Mouse (Mus musculus): ENCODE data around the gene Hnf1b. TPM values are rescaled to one million over a fixed set of nuclear protein-coding genes. Genes with fewer than 3 reads are reported as not detected.

Hnf1b gene
- polyA plus RNA-seq, 1 experiment from 2014 or later = not detected

DNA sequence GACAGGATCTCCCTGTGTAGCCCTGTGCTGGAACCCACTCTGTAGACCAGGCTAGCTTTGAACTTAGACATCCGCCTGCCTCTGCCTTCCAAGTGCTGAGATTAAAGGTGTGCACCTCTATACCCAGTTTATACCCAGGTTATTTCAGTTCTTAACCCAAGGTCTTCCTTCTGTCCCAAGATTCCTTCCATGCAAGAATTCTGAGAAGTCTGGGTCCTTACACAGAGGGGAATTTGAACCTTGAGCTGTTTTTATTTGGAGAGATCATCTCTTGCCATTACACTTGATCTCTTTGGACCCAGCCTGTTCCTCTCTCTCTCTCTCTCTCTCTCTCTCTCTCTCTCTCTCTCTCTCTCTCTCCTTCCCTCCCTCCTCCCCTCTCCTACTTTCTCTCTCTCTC is 7.4 kb downstream of the Hnf1b start:
- H3K4me2 ChIP-seq = no peak overlapping the region
- H3K4me3 ChIP-seq = no peak overlapping the region
- ATAC-seq = no peak
- H3K27ac ChIP-seq = no peak overlapping the region
- H3K9ac ChIP-seq = no peak overlapping the region
- peaks cover 75% of the 10 kb centered on the region for H3K27me3 ChIP-seq
- no peaks in the 10 kb centered on the region for H3K36me3 ChIP-seq (ENCODE audit: poor library complexity, severe bottlenecking)
- H3K9me3 ChIP-seq (replicated peaks) = no peaks in the 10 kb centered on the region
- WGBS = 83% methylated on average over 1 of the region's 1 CpGs
- no peaks in the 10 kb centered on the region for H3K4me1 ChIP-seq

DNA sequence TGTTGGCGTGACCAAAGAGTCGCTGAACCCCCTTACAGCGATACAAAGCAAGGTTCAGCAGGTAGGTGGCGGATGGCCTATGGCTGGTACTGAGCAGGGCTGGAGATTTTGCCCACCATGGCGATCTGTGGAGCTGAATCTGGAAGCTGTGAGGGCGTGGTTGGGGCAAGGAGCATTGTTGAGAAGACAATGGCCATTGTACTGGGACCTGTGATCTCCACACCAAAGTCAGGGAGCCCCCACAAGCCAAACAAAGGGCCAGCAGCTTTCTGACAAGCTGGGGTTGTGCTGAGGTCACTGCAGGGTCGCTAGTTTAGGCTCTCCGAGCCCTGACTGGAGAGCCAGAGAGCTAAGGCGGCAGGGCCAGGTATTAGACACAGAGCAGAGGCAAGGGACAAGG is 15.4 kb downstream of the Hnf1b start:
- 13% methylated on average over 9 of the region's 9 CpGs for WGBS
- Histone ChIP-seq H3K36me3 (ENCODE audit: poor library complexity, severe bottlenecking) (no peaks in the 10 kb centered on the region), H3K9ac (no peak overlapping the region), H3K4me2 (no peak overlapping the region), H3K9me3 (replicated peaks) (no peaks in the 10 kb centered on the region), H3K4me3 (no peak overlapping the region), H3K4me1 (peaks cover 7% of the 10 kb centered on the region; the same call in 1 of the 2 replicates), H3K27me3 (peaks cover 4% of the 10 kb centered on the region; the same call in 1 of the 2 replicates), H3K27ac (no peak overlapping the region)
- no peak for ATAC-seq

DNA sequence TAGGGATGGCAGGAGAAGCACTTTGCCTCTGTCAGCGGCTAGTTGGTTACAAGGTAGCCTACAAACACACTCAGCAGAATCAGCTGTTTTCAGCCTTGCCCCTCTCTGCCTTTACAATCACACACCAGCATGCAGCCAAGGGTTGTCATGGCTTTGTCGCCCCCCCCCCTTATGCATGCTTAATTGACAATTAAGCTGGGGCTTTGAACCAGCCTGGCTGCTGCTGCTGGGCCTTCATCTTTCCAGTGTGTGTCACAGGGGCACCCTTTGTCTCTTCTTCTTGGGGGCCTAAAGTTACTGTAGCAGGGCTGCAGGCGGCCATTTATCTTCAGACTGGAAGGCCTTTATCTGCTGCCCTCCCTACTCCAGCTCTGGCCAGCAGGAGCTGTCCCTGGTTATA is 17.7 kb downstream of the Hnf1b start:
- no peak overlapping the region for H3K4me2 ChIP-seq
- 0 out of 2 replicates have a peak, but pooled peaks cover 2% of the 10 kb centered on the region for H3K27me3 ChIP-seq
- no peaks in the 10 kb centered on the region for H3K36me3 ChIP-seq (ENCODE audit: poor library complexity, severe bottlenecking)
- WGBS = 19% methylated on average over 3 of the region's 3 CpGs
- no peak overlapping the region for H3K27ac ChIP-seq
- ATAC-seq = no peak
- H3K9ac ChIP-seq = no peak overlapping the region
- peaks cover 7% of the 10 kb centered on the region; the same call in 1 of the 2 replicates for H3K4me1 ChIP-seq
- no peak overlapping the region for H3K4me3 ChIP-seq
- H3K9me3 ChIP-seq (replicated peaks) = no peaks in the 10 kb centered on the region

DNA sequence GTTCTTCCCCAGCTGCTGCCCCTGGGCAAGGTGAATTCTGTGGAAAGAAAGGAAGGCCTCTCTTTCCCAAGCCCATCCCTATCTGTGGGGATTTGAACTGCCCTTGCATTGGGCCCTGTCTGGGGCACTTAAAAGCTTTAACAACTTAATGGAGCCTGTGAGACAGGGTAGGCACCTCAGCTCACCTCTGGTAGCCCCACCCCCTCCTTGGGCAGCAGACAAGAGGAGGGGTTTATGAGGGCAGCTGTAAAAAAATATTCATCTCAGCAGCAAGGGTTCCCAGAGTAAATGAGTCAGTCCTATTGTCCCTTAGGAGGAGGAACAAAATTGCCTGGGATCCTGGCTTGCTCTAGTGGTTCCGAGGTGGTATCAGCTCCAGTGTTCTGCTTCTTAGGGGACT is 19.3 kb downstream of the Hnf1b start:
- Histone ChIP-seq H3K9me3 (replicated peaks) (no peaks in the 10 kb centered on the region), H3K4me2 (no peak overlapping the region), H3K4me3 (no peak overlapping the region), H3K36me3 (ENCODE audit: poor library complexity, severe bottlenecking) (no peaks in the 10 kb centered on the region), H3K27ac (no peak overlapping the region), H3K27me3 (0 out of 2 replicates have a peak, but pooled peaks cover 2% of the 10 kb centered on the region), H3K9ac (no peak overlapping the region), H3K4me1 (peaks cover 7% of the 10 kb centered on the region; the same call in 1 of the 2 replicates)
- no peak for ATAC-seq
- WGBS = 6% methylated on average over 1 of the region's 1 CpGs

DNA sequence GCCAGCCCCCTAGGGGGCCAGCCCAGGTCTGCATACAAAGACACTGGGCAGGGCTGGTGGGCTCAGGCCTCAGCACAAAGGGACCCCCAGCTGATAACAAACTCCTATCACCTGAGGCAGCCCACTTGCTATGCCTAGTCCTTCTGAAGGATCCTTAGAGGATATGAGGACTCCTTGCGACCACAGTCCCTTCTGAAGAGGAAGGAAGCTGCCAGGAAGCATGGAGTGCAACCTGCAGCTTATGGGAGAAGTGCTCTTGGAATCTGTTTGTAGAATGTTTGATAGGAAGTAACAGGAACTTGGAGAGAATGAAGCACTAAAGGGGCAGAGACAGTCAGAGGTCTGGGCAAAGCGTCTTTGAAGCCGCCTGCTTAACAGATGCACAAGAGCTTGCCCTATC is 19.8 kb downstream of the Hnf1b start:
- no peak for ATAC-seq
- no peak overlapping the region for H3K4me2 ChIP-seq
- no peaks in the 10 kb centered on the region for H3K9me3 ChIP-seq (replicated peaks)
- no peak overlapping the region for H3K9ac ChIP-seq
- H3K27ac ChIP-seq = no peak overlapping the region
- peaks cover 7% of the 10 kb centered on the region; the same call in 1 of the 2 replicates for H3K4me1 ChIP-seq
- WGBS = 38% methylated on average over 3 of the region's 3 CpGs
- H3K27me3 ChIP-seq = no peaks in the 10 kb centered on the region
- H3K4me3 ChIP-seq = no peak overlapping the region
- H3K36me3 ChIP-seq (ENCODE audit: poor library complexity, severe bottlenecking) = no peaks in the 10 kb centered on the region

DNA sequence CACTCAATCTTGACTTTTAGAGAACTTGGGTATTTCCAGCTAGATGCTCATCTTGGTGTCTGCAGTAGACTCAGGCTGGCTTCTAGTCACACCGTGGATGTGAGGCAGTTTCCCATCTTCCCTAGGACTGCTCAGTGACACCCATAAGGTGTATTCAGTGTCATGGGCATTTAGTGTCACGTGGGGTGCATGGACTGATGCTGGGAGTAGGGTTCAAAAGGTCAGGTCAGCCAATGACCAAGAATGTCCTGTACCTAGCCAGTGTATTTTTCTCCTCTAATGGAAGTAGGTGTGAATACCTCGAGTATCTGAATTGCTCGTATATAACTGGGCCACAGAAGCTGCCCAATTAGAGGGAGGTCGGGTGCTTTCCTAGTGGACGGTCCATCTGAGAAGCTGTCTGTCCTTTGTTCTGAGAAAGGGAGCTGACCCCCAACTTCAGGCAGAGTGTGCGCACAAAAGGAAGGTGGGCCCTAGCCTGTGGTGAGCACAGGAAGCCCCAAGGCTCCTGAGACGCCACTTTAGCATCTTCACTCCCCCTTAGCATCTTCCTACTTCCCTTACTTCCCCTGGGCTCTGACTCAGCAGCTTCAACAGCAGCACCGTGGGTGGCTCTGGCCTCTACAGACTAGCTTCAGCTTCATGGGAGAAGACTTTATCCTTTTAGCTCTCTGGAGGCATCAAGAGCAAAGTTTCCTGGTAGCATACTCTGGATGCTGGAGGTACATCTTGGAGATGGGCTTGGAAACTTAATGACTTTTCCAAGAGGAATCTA is 22.1 kb downstream of the Hnf1b start:
- Histone ChIP-seq H3K4me1 (peaks cover 7% of the 10 kb centered on the region; the same call in 1 of the 2 replicates), H3K36me3 (ENCODE audit: poor library complexity, severe bottlenecking) (no peaks in the 10 kb centered on the region), H3K9ac (no peak overlapping the region), H3K27ac (no peak overlapping the region), H3K4me3 (no peak overlapping the region), H3K9me3 (replicated peaks) (no peaks in the 10 kb centered on the region), H3K4me2 (no peak overlapping the region), H3K27me3 (no peaks in the 10 kb centered on the region)
- no peak for ATAC-seq
- WGBS = 76% methylated on average over 9 of the region's 9 CpGs

DNA sequence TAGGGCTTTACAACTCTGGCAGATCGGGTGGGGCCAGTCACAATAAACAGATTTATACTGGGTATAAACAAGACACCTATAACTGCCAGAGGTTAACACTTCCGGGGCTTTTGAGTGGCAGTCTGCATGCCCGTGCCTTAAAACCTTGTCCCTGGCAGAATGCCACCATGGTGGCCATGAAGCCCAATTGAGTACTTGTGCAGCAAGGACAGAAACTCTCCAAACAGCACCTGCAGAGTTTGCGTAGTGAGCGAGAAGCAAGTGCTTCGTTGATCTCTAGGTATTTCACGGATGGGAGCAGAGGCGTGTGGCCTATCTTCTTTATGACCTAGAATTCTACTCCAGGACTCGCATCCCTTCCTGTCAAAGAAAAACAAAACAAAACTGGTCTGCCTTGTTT is 23.6 kb downstream of the Hnf1b start:
- Histone ChIP-seq H3K4me1 (no peaks in the 10 kb centered on the region), H3K9ac (no peak overlapping the region), H3K27me3 (no peaks in the 10 kb centered on the region), H3K27ac (no peak overlapping the region), H3K4me2 (no peak overlapping the region), H3K4me3 (no peak overlapping the region), H3K36me3 (ENCODE audit: poor library complexity, severe bottlenecking) (no peaks in the 10 kb centered on the region), H3K9me3 (replicated peaks) (no peaks in the 10 kb centered on the region)
- WGBS = 88% methylated on average over 9 of the region's 9 CpGs
- ATAC-seq = no peak

DNA sequence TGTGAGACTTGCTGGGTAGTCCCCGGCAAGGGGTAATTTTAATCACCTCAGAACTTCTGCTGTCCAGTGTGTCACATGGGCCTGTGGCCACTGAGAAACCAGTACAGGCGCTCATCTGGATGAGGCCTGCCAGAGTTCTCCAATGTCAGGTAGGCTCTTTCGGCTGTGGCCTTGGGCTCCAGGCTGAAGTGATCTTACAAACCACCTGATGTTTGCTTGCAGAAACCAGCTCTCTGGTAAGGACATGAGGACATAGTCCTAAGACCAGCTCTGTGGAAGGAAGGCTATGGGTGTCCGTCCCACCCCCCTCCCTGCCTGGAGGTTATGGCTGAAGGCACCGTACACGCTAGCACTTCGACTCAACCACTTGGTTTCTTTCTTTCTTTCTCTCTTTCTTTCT is 26.8 kb downstream of the Hnf1b start:
- Histone ChIP-seq H3K27me3 (no peaks in the 10 kb centered on the region), H3K27ac (no peak overlapping the region), H3K4me3 (no peak overlapping the region), H3K9ac (no peak overlapping the region), H3K36me3 (ENCODE audit: poor library complexity, severe bottlenecking) (no peaks in the 10 kb centered on the region), H3K4me2 (no peak overlapping the region), H3K4me1 (no peaks in the 10 kb centered on the region), H3K9me3 (replicated peaks) (no peaks in the 10 kb centered on the region)
- ATAC-seq = no peak
- WGBS = 87% methylated on average over 7 of the region's 7 CpGs

DNA sequence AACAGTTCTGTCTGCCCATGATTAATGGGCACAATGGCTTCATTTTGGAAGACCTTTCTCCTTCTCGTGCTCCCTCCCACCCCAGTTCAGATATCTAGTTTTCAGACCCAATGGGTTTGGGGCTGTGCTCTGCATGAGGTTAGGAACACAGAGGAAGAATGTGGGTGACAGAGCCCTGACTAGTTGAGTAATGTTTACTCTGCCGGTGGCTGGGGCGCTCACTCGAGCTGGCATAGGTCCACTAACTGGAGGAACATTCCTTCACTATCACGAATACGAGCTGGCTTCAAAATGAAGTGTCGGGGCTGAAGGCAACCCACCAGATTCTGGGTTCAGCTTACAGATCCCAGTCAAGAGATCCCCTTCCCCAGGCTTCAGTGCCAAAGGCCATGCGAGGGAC is 27.9 kb downstream of the Hnf1b start:
- H3K4me1 ChIP-seq = peaks cover 2% of the 10 kb centered on the region; the same call in 1 of the 2 replicates
- H3K9ac ChIP-seq = no peak overlapping the region
- no peak overlapping the region for H3K27ac ChIP-seq
- ATAC-seq = no peak
- 83% methylated on average over 8 of the region's 8 CpGs for WGBS
- H3K9me3 ChIP-seq (replicated peaks) = no peaks in the 10 kb centered on the region
- no peak overlapping the region for H3K4me3 ChIP-seq
- H3K36me3 ChIP-seq (ENCODE audit: poor library complexity, severe bottlenecking) = no peaks in the 10 kb centered on the region
- H3K4me2 ChIP-seq = no peak overlapping the region
- no peaks in the 10 kb centered on the region for H3K27me3 ChIP-seq

DNA sequence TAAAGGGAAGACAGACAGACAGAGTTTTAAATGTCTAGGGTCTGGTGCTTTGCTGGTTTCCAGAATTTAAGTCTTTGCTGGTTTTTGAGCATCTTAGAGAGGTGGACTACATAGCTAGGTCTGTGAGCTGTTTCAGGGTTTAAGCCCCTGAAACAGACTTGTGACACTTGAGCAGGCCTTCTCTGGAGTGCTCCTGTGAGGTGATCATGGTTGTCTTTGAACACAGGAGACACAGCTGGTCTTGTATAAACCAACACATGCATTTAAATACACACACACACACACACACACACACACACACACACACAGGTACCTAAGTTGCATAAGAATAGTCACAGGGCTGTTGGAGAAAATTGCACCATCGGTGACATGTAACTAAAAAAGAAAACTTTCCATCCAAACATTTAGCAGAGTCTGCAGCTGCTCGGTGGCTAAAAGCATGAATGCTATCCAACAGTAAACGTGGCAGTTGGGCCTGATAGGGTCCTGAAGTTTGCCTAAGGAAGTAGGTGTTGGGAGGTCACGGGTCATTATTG is 28.6 kb downstream of the Hnf1b start:
- H3K4me2 ChIP-seq = no peak overlapping the region
- no peaks in the 10 kb centered on the region for H3K27me3 ChIP-seq
- H3K27ac ChIP-seq = no peak overlapping the region
- no peaks in the 10 kb centered on the region for H3K9me3 ChIP-seq (replicated peaks)
- H3K4me1 ChIP-seq = peaks cover 3% of the 10 kb centered on the region; the same call in 1 of the 2 replicates
- no peak overlapping the region for H3K4me3 ChIP-seq
- ATAC-seq = no peak
- WGBS = 86% methylated on average over 4 of the region's 4 CpGs
- no peaks in the 10 kb centered on the region for H3K36me3 ChIP-seq (ENCODE audit: poor library complexity, severe bottlenecking)
- no peak overlapping the region for H3K9ac ChIP-seq

DNA sequence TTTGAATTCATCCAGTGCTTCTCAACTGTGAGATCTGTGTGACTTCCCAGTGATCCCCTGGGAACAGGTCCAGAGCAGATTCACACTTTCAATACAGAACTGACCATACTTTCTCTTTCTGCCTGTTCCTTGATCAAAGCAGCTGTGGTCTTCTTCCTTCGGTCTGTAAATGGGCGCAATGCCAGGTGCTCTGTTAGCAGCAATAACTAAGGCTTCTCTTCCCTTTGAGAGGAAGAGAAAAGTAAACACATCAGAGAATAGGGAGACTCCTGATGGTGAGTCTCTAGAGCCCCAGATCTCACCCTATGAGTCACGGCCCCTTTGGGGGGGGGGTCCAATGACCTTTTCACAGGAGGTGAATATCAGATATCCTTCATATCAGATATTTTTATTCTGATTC is 29.3 kb downstream of the Hnf1b start:
- ATAC-seq = no peak
- 81% methylated on average over 3 of the region's 3 CpGs for WGBS

DNA sequence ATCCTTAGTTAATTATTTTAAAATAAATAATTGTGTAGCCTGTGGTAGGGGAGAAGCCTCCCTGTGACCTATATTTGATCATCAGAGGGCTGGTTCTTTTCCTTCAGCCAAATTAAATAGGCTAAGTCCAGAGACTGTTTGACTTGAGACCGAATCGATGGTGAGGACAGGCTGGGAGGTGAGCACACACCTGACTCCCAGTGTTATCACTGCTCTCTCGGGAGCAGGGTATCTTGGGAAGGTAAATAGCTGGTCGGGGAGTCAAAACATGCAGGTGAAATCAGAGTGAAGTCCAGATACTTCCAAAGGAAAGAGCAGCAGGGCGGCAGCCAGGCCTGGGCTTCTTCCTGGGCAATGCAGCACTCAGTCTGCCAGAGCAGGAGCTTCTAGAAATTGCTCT is 31.6 kb downstream of the Hnf1b start:
- no peak for ATAC-seq
- 81% methylated on average over 5 of the region's 5 CpGs for WGBS
- Histone ChIP-seq H3K4me3 (no peak overlapping the region), H3K4me2 (no peak overlapping the region), H3K9ac (no peak overlapping the region), H3K36me3 (ENCODE audit: poor library complexity, severe bottlenecking) (no peaks in the 10 kb centered on the region), H3K9me3 (replicated peaks) (no peaks in the 10 kb centered on the region), H3K4me1 (peaks cover 3% of the 10 kb centered on the region; the same call in 1 of the 2 replicates), H3K27me3 (no peaks in the 10 kb centered on the region), H3K27ac (no peak overlapping the region)

More for the DNA sequence above, 29.3 kb downstream of the Hnf1b start:
- Histone ChIP-seq H3K9ac (no peak overlapping the region), H3K27me3 (no peaks in the 10 kb centered on the region), H3K9me3 (replicated peaks) (no peaks in the 10 kb centered on the region), H3K27ac (no peak overlapping the region), H3K36me3 (ENCODE audit: poor library complexity, severe bottlenecking) (no peaks in the 10 kb centered on the region), H3K4me2 (no peak overlapping the region), H3K4me3 (no peak overlapping the region), H3K4me1 (peaks cover 3% of the 10 kb centered on the region; the same call in 1 of the 2 replicates)

All from forebrain, embryonic 13.5 days (tissue).